Mouse (Mus musculus): Measurements from ENCODE around the gene 2310034G01Rik. TPM values are rescaled to one million over a fixed set of nuclear protein-coding genes. Genes with fewer than 3 reads are reported as not detected.

The 2310034G01Rik gene
- polyA plus RNA-seq, 1 experiment from 2014 or later, result 2.7 TPM

- WGBS, result 6% methylated on average over 27 of the region's 29 CpGs
- Histone ChIP-seq H3K27ac (ENCODE audit: low read depth, low read length) (no peak overlapping the region), H3K4me3 (ENCODE audit: low read length) (no peak overlapping the region; the same call in 1 of the 2 replicates), H3K4me1 (ENCODE audit: control insufficient read depth, insufficient read depth, low read length) (peaks cover 8% of the 10 kb centered on the region; the same call in 1 of the 2 replicates), H3K9me3 (ENCODE audit: control insufficient read depth, low read length) (no peaks in the 10 kb centered on the region), H3K27me3 (ENCODE audit: control insufficient read depth, insufficient read depth, low read length) (peaks cover 56% of the 10 kb centered on the region), H3K4me2 (replicated peaks; ENCODE audit: low read depth, low read length) (peak overlapping the region; percentile 98; the same call in 1 of the 2 replicates), H3K9ac (ENCODE audit: low read depth, low read length) (no peak overlapping the region), H3K36me3 (ENCODE audit: control insufficient read depth, insufficient read depth, low read length) (peaks cover 10% of the 10 kb centered on the region)
- no peak for ATAC-seq (ENCODE audit: low FRiP score, low TSS enrichment)
Measured at GRCm38 (mm10) chr19:46326019-46326755, 23.9 kb downstream of the 2310034G01Rik start.

- WGBS, result 77% methylated on average over 5 of the region's 5 CpGs
- peaks cover 69% of the 10 kb centered on the region for H3K27me3 ChIP-seq (ENCODE audit: control insufficient read depth, insufficient read depth, low read length)
- ATAC-seq (ENCODE audit: low FRiP score, low TSS enrichment), result no peak
Measured at GRCm38 (mm10) chr19:46324918-46325317, 25.2 kb downstream of the 2310034G01Rik start.

GRCm38 (mm10) chr19:46324366-46324765, 25.7 kb downstream of the 2310034G01Rik start:
- 71% methylated on average over 11 of the region's 11 CpGs for WGBS
- no peak overlapping the region for H3K9ac ChIP-seq (ENCODE audit: low read depth, low read length)
- H3K4me1 ChIP-seq (ENCODE audit: control insufficient read depth, insufficient read depth, low read length), result peaks cover 8% of the 10 kb centered on the region; the same call in 1 of the 2 replicates
- ATAC-seq (ENCODE audit: low FRiP score, low TSS enrichment), result no peak
- H3K4me2 ChIP-seq (replicated peaks; ENCODE audit: low read depth, low read length), result no peak overlapping the region
- H3K9me3 ChIP-seq (ENCODE audit: control insufficient read depth, low read length), result no peaks in the 10 kb centered on the region
- H3K27ac ChIP-seq (ENCODE audit: low read depth, low read length), result no peak overlapping the region
- peaks cover 75% of the 10 kb centered on the region for H3K27me3 ChIP-seq (ENCODE audit: control insufficient read depth, insufficient read depth, low read length)
- no peak overlapping the region for H3K4me3 ChIP-seq (ENCODE audit: low read length)
- no peaks in the 10 kb centered on the region for H3K36me3 ChIP-seq (ENCODE audit: control insufficient read depth, insufficient read depth, low read length)

More at GRCm38 (mm10) chr19:46324918-46325317, 25.2 kb downstream of the 2310034G01Rik start:
- Histone ChIP-seq H3K9ac (ENCODE audit: low read depth, low read length) (no peak overlapping the region), H3K4me1 (ENCODE audit: control insufficient read depth, insufficient read depth, low read length) (peaks cover 8% of the 10 kb centered on the region; the same call in 1 of the 2 replicates), H3K4me3 (ENCODE audit: low read length) (no peak overlapping the region), H3K4me2 (replicated peaks; ENCODE audit: low read depth, low read length) (no peak overlapping the region), H3K36me3 (ENCODE audit: control insufficient read depth, insufficient read depth, low read length) (no peaks in the 10 kb centered on the region), H3K9me3 (ENCODE audit: control insufficient read depth, low read length) (no peaks in the 10 kb centered on the region), H3K27ac (ENCODE audit: low read depth, low read length) (no peak overlapping the region)

- no peak overlapping the region for H3K4me2 ChIP-seq (replicated peaks; ENCODE audit: low read depth, low read length)
- 70% methylated on average over 5 of the region's 5 CpGs for WGBS
- H3K27me3 ChIP-seq (ENCODE audit: control insufficient read depth, insufficient read depth, low read length), result peaks cover 81% of the 10 kb centered on the region
- no peak overlapping the region for H3K9ac ChIP-seq (ENCODE audit: low read depth, low read length)
- H3K4me1 ChIP-seq (ENCODE audit: control insufficient read depth, insufficient read depth, low read length), result peaks cover 4% of the 10 kb centered on the region; the same call in 1 of the 2 replicates
- no peaks in the 10 kb centered on the region for H3K9me3 ChIP-seq (ENCODE audit: control insufficient read depth, low read length)
- H3K27ac ChIP-seq (ENCODE audit: low read depth, low read length), result no peak overlapping the region
- ATAC-seq (ENCODE audit: low FRiP score, low TSS enrichment), result no peak
- no peaks in the 10 kb centered on the region for H3K36me3 ChIP-seq (ENCODE audit: control insufficient read depth, insufficient read depth, low read length)
- H3K4me3 ChIP-seq (ENCODE audit: low read length), result no peak overlapping the region
Measured at GRCm38 (mm10) chr19:46323716-46324115, 26.4 kb downstream of the 2310034G01Rik start.

- peaks cover 87% of the 10 kb centered on the region for H3K27me3 ChIP-seq (ENCODE audit: control insufficient read depth, insufficient read depth, low read length)
- no peak for ATAC-seq (ENCODE audit: low FRiP score, low TSS enrichment)
- no peak overlapping the region for H3K4me2 ChIP-seq (replicated peaks; ENCODE audit: low read depth, low read length)
- no peak overlapping the region for H3K27ac ChIP-seq (ENCODE audit: low read depth, low read length)
- H3K36me3 ChIP-seq (ENCODE audit: control insufficient read depth, insufficient read depth, low read length), result no peaks in the 10 kb centered on the region
- H3K9me3 ChIP-seq (ENCODE audit: control insufficient read depth, low read length), result no peaks in the 10 kb centered on the region
- 77% methylated on average over 13 of the region's 13 CpGs for WGBS
- no peak overlapping the region for H3K4me3 ChIP-seq (ENCODE audit: low read length)
- H3K9ac ChIP-seq (ENCODE audit: low read depth, low read length), result no peak overlapping the region
- peaks cover 5% of the 10 kb centered on the region; the same call in 1 of the 2 replicates for H3K4me1 ChIP-seq (ENCODE audit: control insufficient read depth, insufficient read depth, low read length)
Measured at GRCm38 (mm10) chr19:46322996-46323572, 27.0 kb downstream of the 2310034G01Rik start.

- ATAC-seq (ENCODE audit: low FRiP score, low TSS enrichment), result no peak
Measured at GRCm38 (mm10) chr19:46322144-46322995, 27.7 kb downstream of the 2310034G01Rik start.

GRCm38 (mm10) chr19:46321101-46321943, 28.8 kb downstream of the 2310034G01Rik start:
- Histone ChIP-seq H3K4me1 (ENCODE audit: control insufficient read depth, insufficient read depth, low read length) (0 out of 2 replicates have a peak, but pooled peaks cover 5% of the 10 kb centered on the region), H3K27ac (ENCODE audit: low read depth, low read length) (no peak overlapping the region), H3K9me3 (ENCODE audit: control insufficient read depth, low read length) (no peaks in the 10 kb centered on the region), H3K36me3 (ENCODE audit: control insufficient read depth, insufficient read depth, low read length) (no peaks in the 10 kb centered on the region), H3K4me3 (ENCODE audit: low read length) (no peak overlapping the region), H3K4me2 (replicated peaks; ENCODE audit: low read depth, low read length) (no peak overlapping the region), H3K27me3 (ENCODE audit: control insufficient read depth, insufficient read depth, low read length) (peaks cover 96% of the 10 kb centered on the region), H3K9ac (ENCODE audit: low read depth, low read length) (no peak overlapping the region)
- no peak for ATAC-seq (ENCODE audit: low FRiP score, low TSS enrichment)
- WGBS, result 35% methylated on average over 6 of the region's 6 CpGs

More at GRCm38 (mm10) chr19:46322144-46322995, 27.7 kb downstream of the 2310034G01Rik start:
- no peak overlapping the region for H3K27ac ChIP-seq (ENCODE audit: low read depth, low read length)
- H3K4me3 ChIP-seq (ENCODE audit: low read length), result no peak overlapping the region
- 0 out of 2 replicates have a peak, but pooled peaks cover 5% of the 10 kb centered on the region for H3K4me1 ChIP-seq (ENCODE audit: control insufficient read depth, insufficient read depth, low read length)
- no peak overlapping the region for H3K4me2 ChIP-seq (replicated peaks; ENCODE audit: low read depth, low read length)
- no peaks in the 10 kb centered on the region for H3K9me3 ChIP-seq (ENCODE audit: control insufficient read depth, low read length)
- 61% methylated on average over 11 of the region's 11 CpGs for WGBS
- peaks cover 95% of the 10 kb centered on the region for H3K27me3 ChIP-seq (ENCODE audit: control insufficient read depth, insufficient read depth, low read length)
- H3K36me3 ChIP-seq (ENCODE audit: control insufficient read depth, insufficient read depth, low read length), result no peaks in the 10 kb centered on the region
- no peak overlapping the region for H3K9ac ChIP-seq (ENCODE audit: low read depth, low read length)
